Mouse (Mus musculus): ENCODE measurements at regions not wholly inside any gene's neighbourhood (a gene's known extent, or its start where the extent isn't known, plus 50 kb on each side); places are given as distances from the start of the nearest gene placed in this dataset.

DNA sequence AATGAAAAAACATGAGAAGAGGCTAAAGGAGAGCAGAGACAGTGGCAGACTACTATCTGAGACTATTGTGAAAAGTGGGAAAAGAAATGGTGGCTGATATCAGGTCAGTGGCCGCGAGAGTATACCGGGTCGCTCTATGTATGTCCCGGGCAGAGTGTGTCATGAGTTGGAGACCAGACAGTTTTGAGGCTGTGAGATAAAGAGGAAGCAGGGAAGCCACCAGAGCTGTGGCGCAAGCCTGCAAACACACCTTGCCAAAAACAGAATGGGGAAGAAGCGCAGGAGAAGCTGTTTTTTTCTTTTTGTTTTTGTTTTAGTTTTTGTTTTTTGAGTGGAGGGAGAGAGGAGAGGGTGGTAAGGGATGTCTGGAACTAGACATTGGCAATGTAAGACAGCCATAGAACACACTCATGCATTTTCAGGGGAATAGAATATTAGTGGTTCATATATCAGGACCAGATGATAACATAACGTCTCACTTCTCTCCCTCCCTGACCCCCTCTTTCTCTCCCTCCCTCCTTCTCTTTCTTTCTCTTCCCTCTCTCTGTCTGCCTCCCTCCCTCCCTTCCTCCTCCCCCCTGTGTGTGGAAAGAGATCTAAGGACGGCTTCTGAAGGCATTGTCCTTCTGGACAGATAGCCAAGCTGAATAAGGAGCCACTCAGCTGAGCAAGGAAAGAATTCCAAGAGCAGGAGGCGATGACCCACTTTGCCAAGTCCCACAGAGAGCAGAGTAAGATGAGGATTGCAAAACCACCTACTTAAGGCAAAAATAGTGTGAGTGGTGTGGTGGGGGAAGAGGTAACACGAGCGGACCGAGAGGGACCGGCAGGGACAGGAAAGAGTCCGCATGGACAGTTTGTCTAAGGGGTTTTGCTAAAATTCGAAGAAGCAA is 167.9 kb downstream of the Dusp6 start:
- TF ChIP-seq TAL1 (conservative IDR thresholded peaks at IDR 0.05; ENCODE audit: low read depth, low read length) (no peak), CTCF (IDR thresholded peaks at IDR 0.05; ENCODE audit: low read depth, low read length) (no peak), GATA1 (IDR thresholded peaks at IDR 0.05; ENCODE audit: borderline replicate concordance, low read length) (no peak), GATA2 (IDR thresholded peaks at IDR 0.05; ENCODE audit: borderline replicate concordance, low read depth, low read length) (no peak)
